Mouse (Mus musculus) midbrain, postnatal 0 days (tissue): ENCODE data around the gene Fbxl14. TPM values are rescaled to one million over a fixed set of nuclear protein-coding genes. Genes with fewer than 3 reads are reported as not detected.
"Not testable (repeated sequence)": the region's sequence is repeated elsewhere in the genome, so short reads cannot be mapped to it uniquely, and the experiment has no call there.

Source experiments
- ATAC-seq: fragments of 200-750 bp; cut with Nextera tagmentation; 2 replicates; pipeline ENCODE4 v1.8.0; 2017; ENCODE audit warnings: moderate number of reproducible peaks, mild to moderate bottlenecking, moderate TSS enrichment, moderate library complexity; ENCODE audit not compliant: low FRiP score
- DNase-seq: peaks from one replicate; pipeline ENCODE4 v3.0.0-alpha.2; 2015; ENCODE audit warnings: low spot score
- H3K27ac ChIP-seq: fragments of 300-500 bp; sonication (generic); 2 replicates; pipeline ENCODE4 v1.5.1; 2014; ENCODE audit warnings: low read depth, mild to moderate bottlenecking, low read length, mixed read lengths
- H3K27me3 ChIP-seq: fragments of 300-500 bp; sonication (generic); 2 replicates; pipeline ENCODE4 v1.6.1; 2014; ENCODE audit warnings: low read length, control low read depth, mixed read lengths; ENCODE audit not compliant: insufficient read depth
- H3K36me3 ChIP-seq: fragments of 300-500 bp; sonication (generic); 2 replicates; pipeline ENCODE4 v1.6.1; 2014; ENCODE audit warnings: low read length, control low read depth, mixed read lengths; ENCODE audit not compliant: insufficient read depth
- H3K4me1 ChIP-seq: fragments of 300-500 bp; sonication (generic); 2 replicates; pipeline ENCODE4 v1.6.1; 2014; ENCODE audit warnings: mild to moderate bottlenecking, control low read depth, antibody characterized with exemption, low read length, mixed read lengths; ENCODE audit not compliant: insufficient read depth
- H3K4me2 ChIP-seq: fragments of 300-500 bp; sonication (generic); 2 replicates; pipeline ENCODE4 v1.6.1; 2014; ENCODE audit warnings: low read depth, mild to moderate bottlenecking, low read length, mixed read lengths; ENCODE audit not compliant: poor library complexity, severe bottlenecking
- H3K4me3 ChIP-seq: fragments of 300-500 bp; sonication (generic); 2 replicates; pipeline ENCODE4 v1.5.1; 2014; ENCODE audit warnings: low read depth, mild to moderate bottlenecking, low read length, moderate library complexity
- H3K9ac ChIP-seq: fragments of 300-500 bp; sonication (generic); replicated peaks from 2 replicates; pipeline ENCODE4 v1.6.1; 2014; ENCODE audit warnings: mild to moderate bottlenecking, low read length, moderate library complexity, mixed read lengths; ENCODE audit not compliant: poor library complexity, severe bottlenecking
- H3K9me3 ChIP-seq: fragments of 300-500 bp; sonication (generic); 2 replicates; pipeline ENCODE4 v1.6.1; 2016; ENCODE audit warnings: low read length, control low read depth
- CTCF ChIP-seq: IDR thresholded peaks from 2 replicates; pipeline ENCODE4 v1.5.1; 2016; ENCODE audit warnings: antibody characterized with exemption, mild to moderate bottlenecking
- whole genome bisulfite sequencing: fragments of 180-500 bp; shearing (Covaris S2); extraction: QIAGEN DNeasy Blood & Tissue Kit; methylation state at CpG from one replicate; pipeline ENCODE4 v1.1.7; 2014; 5-methylcytosine and 5-hydroxymethylcytosine counted together
- polyA plus RNA-seq: library from polyadenylated mRNA; unstranded; fragments of >200 nt; fragmentation: Nextera tagmentation; extraction: Ambion mirVana; gene quantifications from 2 replicates; pipeline ENCODE4 v1.2.1, GENCODE M21; 2015
- total RNA-seq: library from RNA; depleted of rRNA; stranded (reverse); fragments of >200 nt; gene quantifications from 2 replicates; pipeline ENCODE4 v1.2.3, GENCODE M21; 2014

Fbxl14 gene
- total and polyA plus RNA-seq, 2 experiments from 2014 or later, result 1.7 to 45.9 TPM

DNA sequence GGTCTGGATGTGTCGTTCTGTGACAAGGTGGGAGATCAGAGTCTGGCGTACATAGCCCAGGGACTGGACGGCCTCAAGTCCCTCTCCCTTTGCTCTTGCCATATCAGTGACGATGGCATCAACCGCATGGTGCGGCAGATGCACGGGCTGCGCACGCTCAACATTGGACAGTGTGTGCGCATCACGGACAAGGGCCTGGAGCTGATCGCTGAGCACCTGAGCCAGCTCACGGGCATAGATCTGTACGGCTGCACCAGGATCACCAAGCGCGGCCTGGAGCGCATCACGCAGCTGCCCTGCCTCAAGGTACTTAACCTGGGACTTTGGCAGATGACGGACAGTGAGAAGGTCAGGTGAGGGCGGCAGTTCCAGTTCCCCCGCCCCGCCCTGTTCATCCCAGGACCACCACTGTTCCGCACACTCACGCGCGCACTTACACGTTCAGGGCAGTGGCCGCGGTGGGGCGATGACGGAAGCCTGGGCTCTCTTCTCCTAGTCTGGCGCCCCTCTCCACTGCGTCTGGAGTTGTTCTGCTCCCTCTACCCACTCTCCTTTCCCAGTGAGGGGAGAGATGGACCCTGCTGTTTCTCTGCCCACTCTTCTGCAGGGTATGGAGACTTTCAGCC is 1.4 kb downstream of the Fbxl14 start:
- Histone ChIP-seq H3K9me3 (no peaks in the 10 kb centered on the region), H3K27ac (peak overlapping the region; percentile 99), H3K9ac (peak overlapping the region; percentile 96), H3K4me1 (peaks cover 10% of the 10 kb centered on the region), H3K4me2 (peak overlapping the region; percentile 95), H3K36me3 (peaks cover 6% of the 10 kb centered on the region; the same call in 1 of the 2 replicates), H3K4me3 (peak overlapping the region; percentile 88), H3K27me3 (no peaks in the 10 kb centered on the region)
- ATAC-seq, result peak; percentile 8; the same call in 1 of the 2 replicates
- peak; percentile 47 for DNase-seq
- WGBS, result under 1% methylated on average over 33 of the region's 33 CpGs
- peak; percentile 11; the same call in 1 of the 2 replicates for TF ChIP-seq CTCF

DNA sequence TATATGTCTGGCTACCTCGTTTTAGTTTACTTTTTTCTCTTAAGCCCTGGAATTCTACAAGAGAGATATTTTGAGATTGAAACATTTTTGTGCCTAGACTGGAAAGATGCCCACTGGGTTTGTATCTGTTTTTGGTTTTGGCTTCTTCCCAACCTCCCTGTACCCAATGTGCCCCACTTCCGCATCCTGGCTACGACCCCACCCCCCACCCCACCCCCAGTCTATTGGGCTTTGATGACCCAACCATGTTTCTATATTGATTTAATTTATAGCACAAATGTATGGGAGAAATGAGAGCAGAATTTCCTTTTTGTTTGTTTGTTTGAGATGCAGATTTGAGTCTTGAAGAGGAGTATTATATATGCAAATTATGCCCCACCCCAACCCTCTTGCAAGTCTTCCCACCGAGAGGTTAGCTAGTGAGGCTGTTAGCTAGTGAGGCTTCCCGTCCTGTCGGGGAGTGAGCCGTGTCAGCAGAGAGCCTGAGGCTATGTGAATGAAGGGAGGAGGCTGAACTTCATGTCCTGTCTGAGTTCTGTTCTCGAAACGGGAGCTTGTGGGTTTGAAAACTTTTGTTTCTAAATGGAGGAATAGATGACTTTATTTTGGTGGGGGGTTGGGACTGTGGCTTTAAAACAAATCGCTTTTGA is 2.4 kb downstream of the Fbxl14 start:
- H3K9ac ChIP-seq, H3K27ac ChIP-seq, H3K36me3 ChIP-seq, H3K9me3 ChIP-seq, ATAC-seq, H3K27me3 ChIP-seq, DNase-seq, H3K4me1 ChIP-seq: not testable (repeated sequence)
- peak overlapping the region; percentile 95 for H3K4me2 ChIP-seq
- peak overlapping the region; percentile 88 for H3K4me3 ChIP-seq
- WGBS, result 5% methylated on average over 10 of the region's 10 CpGs

DNA sequence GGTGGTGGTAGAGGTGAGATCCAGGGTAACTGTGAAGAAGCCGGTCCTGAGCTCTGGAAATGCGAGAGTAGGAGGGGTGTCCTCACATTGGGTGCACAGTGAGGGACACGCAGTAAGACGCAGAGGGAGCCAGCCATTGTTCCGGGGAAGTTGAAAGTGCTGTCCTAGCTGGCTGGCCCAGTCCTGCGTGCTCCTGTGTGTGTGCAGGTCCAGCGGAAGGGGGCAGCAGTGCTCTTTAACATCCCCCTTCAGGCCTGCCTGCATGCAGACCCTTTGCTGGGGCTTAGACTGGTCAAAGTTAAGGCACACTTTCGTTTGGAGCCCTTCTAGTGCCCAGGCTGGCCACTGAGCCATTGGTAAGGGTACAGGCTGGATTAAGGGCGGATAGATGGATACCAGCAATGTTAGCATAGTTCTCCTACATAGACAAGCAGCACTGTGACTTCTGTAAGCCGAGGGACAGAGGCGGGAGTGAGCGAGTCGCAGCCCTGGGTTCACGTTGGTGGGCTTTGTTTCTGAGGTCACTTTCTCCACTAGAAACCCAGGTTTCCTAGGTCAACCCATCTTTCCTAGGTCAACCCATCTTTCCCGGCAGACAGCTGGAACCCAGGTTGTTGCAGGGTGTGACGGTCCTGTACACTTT is 3.6 kb downstream of the Fbxl14 start:
- Histone ChIP-seq H3K4me1 (peaks cover 10% of the 10 kb centered on the region), H3K36me3 (peaks cover 6% of the 10 kb centered on the region; the same call in 1 of the 2 replicates), H3K27ac (no peak overlapping the region), H3K9ac (no peak overlapping the region), H3K9me3 (no peaks in the 10 kb centered on the region), H3K27me3 (no peaks in the 10 kb centered on the region), H3K4me2 (peak overlapping the region; percentile 46), H3K4me3 (peak overlapping the region; percentile 23)
- peak; percentile 74 for DNase-seq
- no peak for ATAC-seq
- 32% methylated on average over 16 of the region's 16 CpGs for WGBS
- TF ChIP-seq CTCF, result peak; percentile 67

DNA sequence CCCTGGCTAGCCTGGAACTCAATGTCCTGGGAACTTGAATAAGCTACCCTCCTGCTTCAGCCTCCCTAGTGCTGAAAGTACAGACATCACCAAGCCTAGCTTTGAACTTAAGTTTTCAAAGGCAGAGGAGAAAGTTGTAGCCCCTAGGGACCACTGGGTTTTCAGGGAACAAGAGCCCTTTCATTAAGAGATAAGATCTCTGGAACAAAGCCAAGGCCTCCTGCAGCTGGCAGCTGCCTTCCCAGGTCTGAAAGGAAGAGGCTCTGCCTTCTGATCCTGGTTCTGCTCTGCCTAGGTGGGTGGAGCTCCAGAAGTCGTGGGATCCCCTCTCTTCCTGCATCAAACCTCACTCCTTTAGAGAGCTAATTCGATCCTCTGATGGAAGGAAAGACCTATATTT is 6.0 kb downstream of the Fbxl14 start:
- TF ChIP-seq CTCF, result no peak
- no peak for ATAC-seq
- no peak overlapping the region for H3K9ac ChIP-seq
- no peaks in the 10 kb centered on the region for H3K9me3 ChIP-seq
- H3K27me3 ChIP-seq, result no peaks in the 10 kb centered on the region
- no peak overlapping the region for H3K4me2 ChIP-seq
- 8% methylated on average over 2 of the region's 2 CpGs for WGBS
- H3K36me3 ChIP-seq, result peaks cover 6% of the 10 kb centered on the region; the same call in 1 of the 2 replicates
- no peak overlapping the region for H3K4me3 ChIP-seq
- no peak overlapping the region for H3K27ac ChIP-seq
- H3K4me1 ChIP-seq, result peaks cover 11% of the 10 kb centered on the region
- peak; percentile 51 for DNase-seq

DNA sequence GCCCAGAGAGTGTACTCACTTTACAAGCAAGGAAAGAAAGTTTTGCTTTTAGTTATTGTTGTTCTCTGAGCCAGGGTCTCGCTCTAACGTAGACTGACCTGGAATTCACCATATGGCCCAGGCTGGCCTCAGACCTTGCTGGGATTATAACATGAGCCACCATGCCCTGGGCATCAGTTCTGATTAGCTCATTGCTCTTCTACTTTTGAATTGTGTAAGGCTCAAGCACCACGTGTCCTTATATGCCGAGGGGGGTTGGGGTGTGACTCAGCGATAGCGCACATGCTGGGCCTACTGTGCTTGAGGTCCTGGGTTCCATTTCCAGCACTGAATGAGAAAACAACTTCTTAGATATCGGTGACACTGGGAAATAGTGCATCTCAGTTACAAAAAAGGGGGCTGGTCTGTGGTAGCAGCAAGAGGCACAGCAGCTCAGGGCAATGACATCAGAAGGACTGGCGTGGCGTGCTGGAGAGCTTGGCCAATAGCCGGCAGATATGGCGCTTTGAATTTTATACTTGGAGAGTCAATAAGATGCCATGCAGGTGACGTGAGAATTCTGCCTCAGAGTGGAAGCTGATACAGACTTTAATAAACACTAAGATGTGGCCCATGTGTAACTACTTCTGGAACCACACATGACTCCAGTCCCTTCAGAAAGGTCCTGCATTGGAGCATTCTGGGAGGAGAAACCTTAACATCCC is 7.1 kb downstream of the Fbxl14 start:
- Histone ChIP-seq H3K9ac (no peak overlapping the region), H3K9me3 (no peaks in the 10 kb centered on the region), H3K4me1 (peaks cover 16% of the 10 kb centered on the region), H3K36me3 (peaks cover 6% of the 10 kb centered on the region; the same call in 1 of the 2 replicates), H3K27me3 (no peaks in the 10 kb centered on the region), H3K27ac (no peak overlapping the region), H3K4me3 (no peak overlapping the region), H3K4me2 (no peak overlapping the region)
- 70% methylated on average over 12 of the region's 12 CpGs for WGBS
- TF ChIP-seq CTCF, result no peak
- ATAC-seq (no peak), DNase-seq (no peak)
